Mouse (Mus musculus): ENCODE measurements around the gene Nanos2.

DNA sequence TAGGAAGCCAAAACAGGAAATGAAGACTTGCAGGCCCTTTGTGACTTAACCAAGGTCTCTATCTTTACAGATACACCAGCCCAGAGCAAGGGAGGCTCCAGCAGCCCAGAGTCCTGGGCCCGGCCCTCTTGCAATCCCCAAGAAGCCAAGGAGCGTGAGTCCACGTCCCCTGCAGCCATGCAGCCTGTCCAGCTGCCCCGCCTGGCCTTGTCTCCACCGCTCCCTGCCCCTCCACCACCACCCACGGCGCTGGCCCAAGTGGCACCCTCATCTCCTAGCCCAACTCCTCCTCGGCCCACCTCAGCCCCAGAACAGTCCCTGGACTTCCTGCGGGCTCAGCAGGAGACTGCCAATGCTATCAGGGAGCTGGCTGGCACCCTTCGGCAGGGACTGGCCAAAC, 13.2 kb downstream of the Nanos2 start:
- TF ChIP-seq CTCF (IDR thresholded peaks at IDR 0.05; ENCODE audit: low read depth): no peak
- no peak for TF ChIP-seq EP300 (IDR thresholded peaks at IDR 0.05; ENCODE audit: low read depth)
